Mouse (Mus musculus) midbrain, embryonic 12.5 days (tissue): ENCODE measurements at regions not wholly inside any gene's neighbourhood (a gene's known extent, or its start where the extent isn't known, plus 50 kb on each side); places are given as distances from the start of the nearest gene placed in this dataset.

Experiments used
- ATAC-seq: fragments of 200-750 bp; cut with Nextera tagmentation; 2 replicates; pipeline ENCODE4 v1.8.0; 2017; ENCODE audit warnings: low read depth, moderate TSS enrichment, moderate library complexity; ENCODE audit not compliant: low FRiP score
- H3K27ac ChIP-seq: fragments of 300-500 bp; sonication (generic); replicated peaks from 2 replicates; pipeline ENCODE4 v1.5.1; 2016; ENCODE audit warnings: mild to moderate bottlenecking
- H3K27me3 ChIP-seq: fragments of 300-500 bp; sonication (generic); 2 replicates; pipeline ENCODE4 v1.6.1; 2016; ENCODE audit warnings: mild to moderate bottlenecking
- H3K36me3 ChIP-seq: fragments of 300-500 bp; sonication (generic); 2 replicates; pipeline ENCODE4 v1.6.1; 2016
- H3K4me1 ChIP-seq: fragments of 300-500 bp; sonication (generic); 2 replicates; pipeline ENCODE4 v1.6.1; 2016
- H3K4me2 ChIP-seq: fragments of 300-500 bp; sonication (generic); replicated peaks from 2 replicates; pipeline ENCODE4 v1.6.1; 2016; ENCODE audit warnings: mild to moderate bottlenecking, moderate library complexity
- H3K4me3 ChIP-seq: fragments of 300-500 bp; sonication (generic); 2 replicates; pipeline ENCODE4 v1.5.1; 2016; ENCODE audit warnings: mild to moderate bottlenecking
- H3K9ac ChIP-seq: fragments of 300-500 bp; sonication (generic); replicated peaks from 2 replicates; pipeline ENCODE4 v1.6.1; 2016; ENCODE audit warnings: mild to moderate bottlenecking, moderate library complexity
- H3K9me3 ChIP-seq: fragments of 300-500 bp; sonication (generic); 2 replicates; pipeline ENCODE4 v1.6.1; 2016; ENCODE audit warnings: mild to moderate bottlenecking
- WGBS: fragments of 180-500 bp; shearing (Covaris S2); methylation state at CpG from one replicate; pipeline ENCODE4 v1.1.7; 2016; 5-methylcytosine and 5-hydroxymethylcytosine counted together

GRCm38 (mm10) chr7:123932486-123932885, 50.2 kb upstream of the Hs3st4 start:
- H3K4me1 ChIP-seq = no peaks in the 10 kb centered on the region
- WGBS = 74% methylated on average over 7 of the region's 7 CpGs
- H3K9ac ChIP-seq = no peak overlapping the region
- no peaks in the 10 kb centered on the region for H3K36me3 ChIP-seq
- no peak overlapping the region for H3K4me3 ChIP-seq
- no peak overlapping the region for H3K4me2 ChIP-seq
- no peak for ATAC-seq
- H3K9me3 ChIP-seq = no peaks in the 10 kb centered on the region
- H3K27me3 ChIP-seq = no peaks in the 10 kb centered on the region
- H3K27ac ChIP-seq = no peak overlapping the region
